Mouse (Mus musculus) hindbrain, embryonic 11.5 days (tissue): ENCODE measurements around the gene Tmem121. TPM values are rescaled to one million over a fixed set of nuclear protein-coding genes. Genes with fewer than 3 reads are reported as not detected.

ENCODE experiments used
- ATAC-seq: fragments of 200-750 bp; cut with Nextera tagmentation; 2 replicates; pipeline ENCODE4 v1.8.0; 2017; ENCODE audit warnings: mild to moderate bottlenecking, moderate TSS enrichment, moderate library complexity; ENCODE audit not compliant: low FRiP score
- DNase-seq: peaks from one replicate; pipeline ENCODE4 v3.0.0-alpha.2; 2015; ENCODE audit warnings: low spot score
- H3K27ac ChIP-seq: fragments of 300-500 bp; sonication (generic); 2 replicates; pipeline ENCODE4 v1.5.1; 2014; ENCODE audit warnings: mild to moderate bottlenecking, low read depth, low read length
- H3K27me3 ChIP-seq: fragments of 300-500 bp; sonication (generic); 2 replicates; pipeline ENCODE4 v1.6.1; 2014; ENCODE audit warnings: mild to moderate bottlenecking, low read length, moderate library complexity, mixed read lengths; ENCODE audit not compliant: control insufficient read depth, insufficient read depth
- H3K36me3 ChIP-seq: fragments of 300-500 bp; sonication (generic); 2 replicates; pipeline ENCODE4 v1.6.1; 2014; ENCODE audit warnings: mild to moderate bottlenecking, low read length, moderate library complexity, mixed read lengths; ENCODE audit not compliant: control insufficient read depth, insufficient read depth
- H3K4me1 ChIP-seq: fragments of 300-500 bp; sonication (generic); replicated peaks from 2 replicates; pipeline ENCODE4 v1.6.1; 2014; ENCODE audit warnings: low read length, mixed read lengths; ENCODE audit not compliant: control insufficient read depth, insufficient read depth
- H3K4me2 ChIP-seq: fragments of 300-500 bp; sonication (generic); replicated peaks from 2 replicates; pipeline ENCODE4 v1.6.1; 2014; ENCODE audit warnings: mild to moderate bottlenecking, low read depth, low read length
- H3K4me3 ChIP-seq: fragments of 300-500 bp; sonication (generic); 2 replicates; pipeline ENCODE4 v1.5.1; 2014; ENCODE audit warnings: low read depth, low read length
- H3K9ac ChIP-seq: fragments of 300-500 bp; sonication (generic); 2 replicates; pipeline ENCODE4 v1.6.1; 2014; ENCODE audit warnings: low read depth, low read length
- H3K9me3 ChIP-seq: fragments of 300-500 bp; sonication (generic); 2 replicates; pipeline ENCODE4 v1.6.1; 2016; ENCODE audit warnings: low read length; ENCODE audit not compliant: control insufficient read depth
- WGBS: fragments of 180-500 bp; shearing (Covaris S2); extraction: QIAGEN DNeasy Blood & Tissue Kit; methylation state at CpG from one replicate; pipeline ENCODE4 v1.1.7; 2014; 5-methylcytosine and 5-hydroxymethylcytosine counted together
- polyA plus RNA-seq: library from polyadenylated mRNA; unstranded; fragments of >200 nt; fragmentation: Nextera tagmentation; extraction: Ambion mirVana; gene quantifications from 2 replicates; pipeline ENCODE4 v1.2.1, GENCODE M21; 2014

The Tmem121 gene
- polyA plus RNA-seq, 1 experiment from 2014 or later: 8.9 TPM

GRCm38 (mm10) chr12:113157971-113158370 lies 27.8 kb upstream of the Tmem121 start:
- no peak for ATAC-seq
- Histone ChIP-seq H3K4me2 (no peak overlapping the region), H3K27ac (no peak overlapping the region), H3K9me3 (no peaks in the 10 kb centered on the region), H3K27me3 (peaks cover 3% of the 10 kb centered on the region; the same call in 1 of the 2 replicates), H3K4me3 (no peak overlapping the region), H3K4me1 (peaks cover 7% of the 10 kb centered on the region; the same call in 1 of the 2 replicates), H3K36me3 (no peaks in the 10 kb centered on the region), H3K9ac (no peak overlapping the region)
- 91% methylated on average over 8 of the region's 8 CpGs for WGBS
- DNase-seq: no peak

- Histone ChIP-seq H3K9me3 (no peaks in the 10 kb centered on the region), H3K27me3 (no peaks in the 10 kb centered on the region), H3K4me3 (no peak overlapping the region), H3K9ac (no peak overlapping the region), H3K4me1 (no peaks in the 10 kb centered on the region), H3K36me3 (no peaks in the 10 kb centered on the region), H3K27ac (peak overlapping the region; percentile 4; the same call in 1 of the 2 replicates), H3K4me2 (no peak overlapping the region)
- DNase-seq (no peak), ATAC-seq (peak; percentile 51; the same call in 1 of the 2 replicates)
- 76% methylated on average over 11 of the region's 11 CpGs for WGBS
Observed at GRCm38 (mm10) chr12:113163561-113164006, 22.1 kb upstream of the Tmem121 start.

DNA sequence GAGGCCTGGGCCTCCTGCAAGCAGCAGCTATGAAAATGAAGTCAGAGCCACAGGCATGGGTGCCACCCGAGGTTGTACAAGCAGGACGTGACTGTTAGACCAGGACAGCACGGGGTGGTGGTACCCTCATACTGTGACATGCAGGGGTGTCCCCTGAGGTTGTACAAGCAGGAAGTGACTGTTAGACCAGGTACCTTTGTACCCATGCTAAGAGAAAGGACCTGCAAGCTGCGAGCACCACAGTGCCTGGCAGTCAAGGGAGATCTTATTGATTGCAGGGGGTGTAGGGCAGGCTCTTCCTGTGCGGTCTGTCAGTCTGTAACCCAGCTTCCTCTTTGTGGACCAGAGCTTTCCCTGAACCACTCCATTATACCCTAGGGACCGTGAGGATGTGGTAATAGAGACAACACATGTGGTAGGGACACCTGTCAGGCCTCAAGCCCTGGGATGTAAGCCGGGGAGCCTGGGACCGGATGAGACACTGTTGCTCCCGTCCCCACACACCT lies 17.6 kb upstream of the Tmem121 start:
- ATAC-seq: no peak
- H3K4me3 ChIP-seq: no peak overlapping the region
- no peaks in the 10 kb centered on the region for H3K36me3 ChIP-seq
- no peaks in the 10 kb centered on the region for H3K4me1 ChIP-seq
- H3K9ac ChIP-seq: no peak overlapping the region
- DNase-seq: no peak
- no peaks in the 10 kb centered on the region for H3K9me3 ChIP-seq
- H3K27me3 ChIP-seq: no peaks in the 10 kb centered on the region
- no peak overlapping the region for H3K27ac ChIP-seq
- H3K4me2 ChIP-seq: no peak overlapping the region
- 85% methylated on average over 9 of the region's 9 CpGs for WGBS

DNA sequence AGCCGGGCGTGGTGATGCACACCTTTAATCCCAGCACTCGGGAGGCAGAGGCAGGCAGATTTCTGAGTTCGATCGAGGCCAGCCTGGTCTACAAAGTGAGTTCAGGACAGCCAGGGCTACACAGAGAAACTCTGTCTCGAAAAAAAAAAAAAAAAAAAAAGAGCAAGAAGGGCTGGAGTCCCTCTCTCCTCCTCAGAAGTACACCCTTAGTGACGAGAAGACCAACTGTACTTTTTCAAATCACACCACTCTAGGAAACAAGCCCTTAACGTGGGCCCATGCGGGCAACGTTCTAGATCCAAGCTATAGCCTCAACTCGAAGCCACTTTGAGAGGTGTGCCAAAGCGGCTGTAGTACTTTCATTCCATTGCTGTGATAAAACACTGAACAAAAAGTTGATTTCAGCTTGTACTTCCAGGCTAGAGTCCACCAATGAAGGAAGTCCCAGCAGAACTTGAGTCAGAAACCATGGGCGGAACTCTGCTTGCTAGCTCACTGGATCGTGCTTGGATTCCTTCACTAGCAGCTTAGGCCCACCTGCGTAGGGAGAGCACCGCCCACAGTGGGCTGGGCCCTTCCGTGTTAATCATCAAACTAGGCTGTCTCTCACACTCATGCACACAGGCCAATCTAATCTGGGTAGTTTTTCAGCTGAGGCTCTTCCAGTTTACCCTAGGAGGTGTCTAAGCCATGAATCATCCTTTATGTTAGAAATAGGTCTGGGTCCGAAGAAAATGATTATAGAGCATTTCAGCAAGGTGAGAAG lies 8.6 kb upstream of the Tmem121 start:
- ATAC-seq (no peak), DNase-seq (no peak)
- no peak overlapping the region for H3K4me3 ChIP-seq
- H3K27ac ChIP-seq: no peak overlapping the region
- H3K36me3 ChIP-seq: no peaks in the 10 kb centered on the region
- WGBS: 85% methylated on average over 18 of the region's 18 CpGs
- H3K9me3 ChIP-seq: no peaks in the 10 kb centered on the region
- no peaks in the 10 kb centered on the region for H3K27me3 ChIP-seq
- no peaks in the 10 kb centered on the region for H3K4me1 ChIP-seq
- no peak overlapping the region for H3K9ac ChIP-seq
- no peak overlapping the region for H3K4me2 ChIP-seq

- no peak for ATAC-seq
- Histone ChIP-seq H3K4me3 (no peak overlapping the region), H3K36me3 (no peaks in the 10 kb centered on the region), H3K9ac (no peak overlapping the region), H3K4me1 (0 out of 2 replicates have a peak, but pooled peaks cover 3% of the 10 kb centered on the region), H3K9me3 (no peaks in the 10 kb centered on the region), H3K4me2 (no peak overlapping the region), H3K27ac (no peak overlapping the region), H3K27me3 (peaks cover 2% of the 10 kb centered on the region; the same call in 1 of the 2 replicates)
- WGBS: 60% methylated on average over 4 of the region's 4 CpGs
- no peak for DNase-seq
Observed at GRCm38 (mm10) chr12:113181020-113181419, 4.7 kb upstream of the Tmem121 start.

- ATAC-seq (no peak), DNase-seq (no peak)
- H3K9me3 ChIP-seq: no peaks in the 10 kb centered on the region
- H3K27me3 ChIP-seq: peaks cover 5% of the 10 kb centered on the region; the same call in 1 of the 2 replicates
- H3K27ac ChIP-seq: no peak overlapping the region
- H3K4me1 ChIP-seq: peaks cover 10% of the 10 kb centered on the region
- peak overlapping the region; percentile 83; the same call in 1 of the 2 replicates for H3K4me2 ChIP-seq
- H3K4me3 ChIP-seq: no peak overlapping the region
- no peaks in the 10 kb centered on the region for H3K36me3 ChIP-seq
- no peak overlapping the region for H3K9ac ChIP-seq
- 71% methylated on average over 5 of the region's 5 CpGs for WGBS
Observed at GRCm38 (mm10) chr12:113184945-113185344, 785 bp upstream of the Tmem121 start.

- ATAC-seq: peak; percentile 3; the same call in 1 of the 2 replicates
- no peak for DNase-seq
- Histone ChIP-seq H3K9ac (peak overlapping the region; percentile 84), H3K27me3 (peaks cover 5% of the 10 kb centered on the region; the same call in 1 of the 2 replicates), H3K9me3 (no peaks in the 10 kb centered on the region), H3K4me3 (peak overlapping the region; percentile 67), H3K4me2 (peak overlapping the region; percentile 83), H3K27ac (no peak overlapping the region), H3K4me1 (peaks cover 10% of the 10 kb centered on the region), H3K36me3 (no peaks in the 10 kb centered on the region)
- WGBS: 37% methylated on average over 12 of the region's 12 CpGs
Observed at GRCm38 (mm10) chr12:113186326-113187010, 738 bp downstream of the Tmem121 start.

GRCm38 (mm10) chr12:113187011-113187375 lies 1.3 kb downstream of the Tmem121 start:
- Histone ChIP-seq H3K36me3 (no peaks in the 10 kb centered on the region), H3K27me3 (peaks cover 5% of the 10 kb centered on the region; the same call in 1 of the 2 replicates), H3K9ac (peak overlapping the region; percentile 84), H3K4me2 (peak overlapping the region; percentile 96), H3K4me3 (peak overlapping the region; percentile 67), H3K4me1 (peaks cover 10% of the 10 kb centered on the region), H3K9me3 (no peaks in the 10 kb centered on the region), H3K27ac (no peak overlapping the region)
- no peak for DNase-seq
- ATAC-seq: no peak
- 59% methylated on average over 4 of the region's 4 CpGs for WGBS
